Mouse (Mus musculus) MEL (cell line): ENCODE results near the gene Grb2. TPM values are rescaled to one million over a fixed set of nuclear protein-coding genes. Genes with fewer than 3 reads are reported as not detected.
A peak's percentile ranks its signal among the peaks of the same experiment; 100 is the strongest.

Source experiments
- DNase-seq: peaks from one replicate; pipeline ENCODE4 v3.0.0; 2011; ENCODE audit warnings: low read depth, low spot score
- H3K27ac ChIP-seq: 2 replicates; pipeline ENCODE4 v1.5.1; 2012; ENCODE audit warnings: low read depth, mild to moderate bottlenecking, control low read depth, low read length, moderate library complexity; ENCODE audit not compliant: control insufficient read depth
- H3K27me3 ChIP-seq, 2 experiments: fragments of 150-350 bp in 1 of 2; sonication (generic) in 1 of 2; 2 replicates each; pipeline ENCODE4 v1.6.1; 2012; ENCODE audit warnings: low read length in 2 of 2, mild to moderate bottlenecking in 2 of 2, improper control_type of control experiment in 1 of 2, moderate library complexity in 1 of 2; ENCODE audit not compliant: insufficient read depth in 2 of 2, control insufficient read depth in 1 of 2
- H3K36me3 ChIP-seq, 2 experiments: 2 replicates each; pipeline ENCODE4 v1.6.1; 2012 to 2014; ENCODE audit warnings: low read length in 2 of 2, improper control_type of control experiment in 1 of 2, inconsistent platforms in 1 of 2, mild to moderate bottlenecking in 1 of 2; ENCODE audit not compliant: insufficient read depth in 2 of 2, control insufficient read depth in 1 of 2
- H3K4me1 ChIP-seq, 2 experiments: fragments of 150-350 bp in 1 of 2; sonication (generic) in 1 of 2; 2 replicates each; pipeline ENCODE4 v1.6.1; 2012; ENCODE audit warnings: low read length in 2 of 2, improper control_type of control experiment in 1 of 2, mild to moderate bottlenecking in 1 of 2; ENCODE audit not compliant: insufficient read depth in 2 of 2, control insufficient read depth in 1 of 2
- H3K4me3 ChIP-seq, 2 experiments: fragments of 150-350 bp in 1 of 2; sonication (generic) in 1 of 2; 2 replicates each; pipeline ENCODE4 v1.5.1; 2012; ENCODE audit warnings: low read depth in 2 of 2, low read length in 2 of 2, mild to moderate bottlenecking in 2 of 2, moderate library complexity in 2 of 2, control low read depth in 1 of 2, improper control_type of control experiment in 1 of 2; ENCODE audit not compliant: control insufficient read depth in 1 of 2, insufficient read depth in 1 of 2
- H3K79me2 ChIP-seq: 2 replicates; pipeline ENCODE4 v1.6.1; 2012; ENCODE audit warnings: mild to moderate bottlenecking, low read length, moderate library complexity; ENCODE audit not compliant: control insufficient read depth, poor library complexity, insufficient read depth
- H3K9ac ChIP-seq: 2 replicates; pipeline ENCODE4 v1.6.1; 2012; ENCODE audit warnings: low read depth, mild to moderate bottlenecking, control low read depth, low read length, moderate library complexity; ENCODE audit not compliant: control insufficient read depth, poor library complexity, severe bottlenecking
- H3K9me3 ChIP-seq: fragments of 150-350 bp; sonication (generic); replicated peaks from 2 replicates; pipeline ENCODE4 v1.6.1; 2012; ENCODE audit warnings: mild to moderate bottlenecking, low read length, improper control_type of control experiment, moderate library complexity; ENCODE audit not compliant: insufficient read depth
- BHLHE40 ChIP-seq: IDR thresholded peaks from 2 replicates; pipeline ENCODE4 v1.6.1; 2012; ENCODE audit warnings: low read depth, mild to moderate bottlenecking, inconsistent platforms, low read length, improper control_type of control experiment, borderline replicate concordance
- CHD1 ChIP-seq: IDR thresholded peaks from 2 replicates; pipeline ENCODE4 v1.6.1; 2012; ENCODE audit warnings: low read depth, mild to moderate bottlenecking, inconsistent platforms, low read length, improper control_type of control experiment
- CHD2 ChIP-seq: IDR thresholded peaks from 2 replicates; pipeline ENCODE4 v1.6.1; 2011; ENCODE audit warnings: low read length, improper control_type of control experiment
- CTCF ChIP-seq, 3 experiments: IDR thresholded peaks in 2 of 3; conservative IDR thresholded peaks in 1 of 3; 2 replicates each; pipeline ENCODE4 v1.5.1; 2011 to 2012; ENCODE audit warnings: low read length in 3 of 3, low read depth in 2 of 3, mild to moderate bottlenecking in 2 of 3, improper control_type of control experiment in 1 of 3, inconsistent platforms in 1 of 3, mixed read lengths in 1 of 3, moderate library complexity in 1 of 3; ENCODE audit not compliant: control insufficient read depth in 1 of 3, insufficient read depth in 1 of 3, poor library complexity in 1 of 3, severe bottlenecking in 1 of 3
- E2F4 ChIP-seq: IDR thresholded peaks from 2 replicates; pipeline ENCODE4 v1.6.1; 2011; ENCODE audit warnings: low read depth, low read length, improper control_type of control experiment, borderline replicate concordance
- EP300 ChIP-seq, 2 experiments: IDR thresholded peaks; 2 replicates each; pipeline ENCODE4 v1.6.1; 2011; ENCODE audit warnings: improper control_type of control experiment in 2 of 2, low read length in 2 of 2, low read depth in 1 of 2, mild to moderate bottlenecking in 1 of 2
- ETS1 ChIP-seq: IDR thresholded peaks from 2 replicates; pipeline ENCODE4 v1.6.1; 2012; ENCODE audit warnings: low read depth, mild to moderate bottlenecking, inconsistent platforms, low read length, improper control_type of control experiment, moderate library complexity
- GABPA ChIP-seq: IDR thresholded peaks from 2 replicates; pipeline ENCODE4 v1.6.1; 2012; ENCODE audit warnings: low read depth, mild to moderate bottlenecking, inconsistent platforms, low read length, improper control_type of control experiment, moderate library complexity
- GATA1 ChIP-seq: IDR thresholded peaks from 2 replicates; pipeline ENCODE4 v1.6.1; 2011; ENCODE audit warnings: low read depth, low read length, improper control_type of control experiment
- HCFC1 ChIP-seq: IDR thresholded peaks from 2 replicates; pipeline ENCODE4 v1.6.1; 2012; ENCODE audit warnings: low read depth, mild to moderate bottlenecking, inconsistent platforms, low read length, improper control_type of control experiment, moderate library complexity
- KAT2A ChIP-seq: conservative IDR thresholded peaks from 2 replicates; pipeline ENCODE4 v1.6.1; 2012; ENCODE audit warnings: low read depth, low read length, improper control_type of control experiment, inconsistent platforms
- MAX ChIP-seq: IDR thresholded peaks from 2 replicates; pipeline ENCODE4 v1.6.1; 2011; ENCODE audit warnings: low read length, improper control_type of control experiment
- MXI1 ChIP-seq: IDR thresholded peaks from 2 replicates; pipeline ENCODE4 v1.6.1; 2011; ENCODE audit warnings: mild to moderate bottlenecking, low read depth, low read length, improper control_type of control experiment
- NELFE ChIP-seq: IDR thresholded peaks from 2 replicates; pipeline ENCODE4 v1.6.1; 2011; ENCODE audit warnings: low read depth, low read length, improper control_type of control experiment
- POLR2A ChIP-seq, 2 experiments: IDR thresholded peaks; 2 replicates each; pipeline ENCODE4 v1.6.1; 2011 to 2012; ENCODE audit warnings: low read length in 2 of 2, mild to moderate bottlenecking in 2 of 2, control low read depth in 1 of 2, improper control_type of control experiment in 1 of 2, low read depth in 1 of 2, moderate library complexity in 1 of 2; ENCODE audit not compliant: control insufficient read depth in 1 of 2, insufficient read depth in 1 of 2, poor library complexity in 1 of 2
- POLR2AphosphoS2 ChIP-seq: IDR thresholded peaks from 2 replicates; pipeline ENCODE4 v1.6.1; 2011; ENCODE audit warnings: low read length, improper control_type of control experiment
- RAD21 ChIP-seq: IDR thresholded peaks from 2 replicates; pipeline ENCODE4 v1.6.1; 2011; ENCODE audit warnings: mild to moderate bottlenecking, low read depth, low read length, improper control_type of control experiment
- RCOR1 ChIP-seq: IDR thresholded peaks from 2 replicates; pipeline ENCODE4 v1.6.1; 2012; ENCODE audit warnings: low read depth, mild to moderate bottlenecking, inconsistent platforms, low read length, improper control_type of control experiment
- SMC3 ChIP-seq: IDR thresholded peaks from 2 replicates; pipeline ENCODE4 v1.6.1; 2011; ENCODE audit warnings: low read depth, low read length, improper control_type of control experiment
- TAL1 ChIP-seq: IDR thresholded peaks from 2 replicates; pipeline ENCODE4 v1.6.1; 2012; ENCODE audit warnings: mild to moderate bottlenecking, inconsistent platforms, low read length, moderate library complexity, mixed read lengths
- TBP ChIP-seq: IDR thresholded peaks from 2 replicates; pipeline ENCODE4 v1.8.0; 2011; ENCODE audit warnings: low read depth, low read length, improper control_type of control experiment
- USF1 ChIP-seq: IDR thresholded peaks from 2 replicates; pipeline ENCODE4 v1.6.1; 2014; ENCODE audit warnings: low read depth, mild to moderate bottlenecking, inconsistent platforms, low read length, improper control_type of control experiment, moderate library complexity
- USF2 ChIP-seq, 2 experiments: IDR thresholded peaks; 2 replicates each; pipeline ENCODE4 v1.6.1; 2011 to 2012; ENCODE audit warnings: improper control_type of control experiment in 2 of 2, low read length in 2 of 2, borderline replicate concordance in 1 of 2, inconsistent platforms in 1 of 2, low read depth in 1 of 2, mild to moderate bottlenecking in 1 of 2; ENCODE audit not compliant: insufficient read depth in 1 of 2
- ZKSCAN1 ChIP-seq: IDR thresholded peaks from 2 replicates; pipeline ENCODE4 v1.6.1; 2012; ENCODE audit warnings: low read depth, mild to moderate bottlenecking, inconsistent platforms, low read length, improper control_type of control experiment, moderate library complexity
- ZMIZ1 ChIP-seq: IDR thresholded peaks from 2 replicates; pipeline ENCODE4 v1.6.1; 2012; ENCODE audit warnings: low read depth, mild to moderate bottlenecking, inconsistent platforms, low read length, improper control_type of control experiment, moderate library complexity
- ZNF384 ChIP-seq: IDR thresholded peaks from 2 replicates; pipeline ENCODE4 v1.6.1; 2012; ENCODE audit warnings: low read depth, mild to moderate bottlenecking, inconsistent platforms, low read length, improper control_type of control experiment
- polyA plus RNA-seq, 2 experiments: library from polyadenylated mRNA; stranded (reverse) in 1 of 2; unstranded in 1 of 2; fragments of >175 nt in 1 of 2; fragments of >200 nt in 1 of 2; gene quantifications; 2 replicates each; pipeline versions ENCODE4 v1.2.1 to v1.2.4; 2012; ENCODE audit warnings: low replicate concordance in 2 of 2, low read depth in 1 of 2; ENCODE audit not compliant: insufficient read length in 2 of 2, insufficient read depth in 1 of 2, missing spikeins in 1 of 2
- total RNA-seq: library from RNA; depleted of rRNA; stranded (reverse); fragments of 300-350 nt; gene quantifications from 2 replicates; pipeline ENCODE4 v1.2.3, GENCODE M21; 2012

Grb2 gene
- total and polyA plus RNA-seq, 3 experiments: 75.3 to 261 TPM; not detected in 1

GRCm38 (mm10) chr11:115717660-115718390, 9.4 kb upstream of the Grb2 start (continued):
- TF ChIP-seq RCOR1 (peak; percentile 98), HCFC1 (peak; percentile 72), TAL1 (peak; percentile 93), BHLHE40 (peak; percentile 69), TBP (peak; percentile 79), USF2 (IDR thresholded peaks at IDR 0.05; ENCODE audit: borderline replicate concordance in 1 of 2, insufficient read depth in 1 of 2, low read depth in 1 of 2, low read length in 2 of 2) (no peak), E2F4 (no peak), RAD21 (peak; percentile 70), CHD1 (peak; percentile 93), NELFE (peak; percentile 71), USF1 (peak; percentile 48; the same call in 1 of the 2 replicates), MXI1 (peak; percentile 83), POLR2AphosphoS2 (no peak), ZMIZ1 (peak; percentile 90), GABPA (no peak), CHD2 (peak; percentile 47; the same call in 1 of the 2 replicates)

DNA sequence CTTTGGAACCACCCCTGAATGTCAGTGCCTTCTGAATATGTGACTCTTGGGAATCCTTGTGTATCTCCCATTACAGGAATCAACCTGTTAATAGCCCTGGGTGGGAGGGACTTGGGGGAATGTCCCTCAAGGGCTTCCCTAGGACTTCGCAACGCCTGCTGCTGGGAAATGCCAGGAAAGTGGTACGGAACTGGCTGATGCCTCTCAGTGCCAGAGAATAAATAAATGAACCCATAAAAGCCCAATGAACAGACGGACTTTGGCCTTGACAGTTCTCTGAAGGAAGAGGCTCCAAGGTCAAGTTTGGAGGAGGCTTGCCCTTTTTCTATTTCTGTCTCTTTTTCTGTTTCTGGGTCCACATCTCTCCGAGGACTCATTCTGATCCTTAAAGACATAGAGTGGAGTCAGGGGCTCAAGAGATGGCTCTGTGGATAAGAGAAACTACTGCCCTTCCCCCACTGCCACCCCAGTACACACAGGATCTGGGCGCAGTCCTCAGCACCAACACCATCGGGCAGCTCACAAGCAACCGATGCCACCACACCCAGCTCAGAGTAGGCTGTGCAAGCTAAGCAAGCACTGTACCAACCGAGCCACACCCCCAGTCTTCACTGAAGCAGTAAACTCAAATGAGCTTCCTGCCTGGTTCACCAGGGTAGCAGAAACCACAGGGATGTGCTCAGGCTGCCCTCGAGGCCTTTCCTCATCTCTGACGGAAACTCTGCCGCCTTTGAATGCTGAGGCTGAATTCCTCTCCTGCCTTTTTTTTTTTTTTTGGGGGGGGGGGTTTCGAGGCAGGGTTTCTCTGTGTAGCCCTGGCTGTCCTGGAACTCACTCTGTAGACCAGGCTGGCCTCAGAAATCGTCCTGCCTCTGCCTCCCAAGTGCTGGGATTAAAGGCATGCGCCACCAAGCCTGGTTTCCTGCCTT, 8.3 kb upstream of the Grb2 start:
- peak overlapping the region; percentile 98 for H3K27ac ChIP-seq

More for the DNA sequence above, 8.3 kb upstream of the Grb2 start:
- no peaks in the 10 kb centered on the region for H3K27me3 ChIP-seq
- H3K9me3 ChIP-seq: no peaks in the 10 kb centered on the region
- peaks cover 2% of the 10 kb centered on the region for H3K79me2 ChIP-seq
- peak; percentile 88 for DNase-seq
- TF ChIP-seq ZNF384 (peak; percentile 66), EP300 (IDR thresholded peaks at IDR 0.05; ENCODE audit: low read depth in 1 of 2, low read length in 2 of 2) (peak; percentile 39 to 51; a peak in 3 of 4 replicates), KAT2A (no peak), MAX (peak; percentile 59; the same call in 1 of the 2 replicates), SMC3 (peak; percentile 1; the same call in 1 of the 2 replicates), CTCF (IDR thresholded peaks at IDR 0.05 in 2 of 3, conservative IDR thresholded peaks at IDR 0.05 in 1 of 3; ENCODE audit: control insufficient read depth in 1 of 3, insufficient read depth in 1 of 3, low read depth in 2 of 3, low read length in 3 of 3, poor library complexity in 1 of 3, severe bottlenecking in 1 of 3) (no peak), MXI1 (no peak; the same call in 1 of the 2 replicates), POLR2A (IDR thresholded peaks at IDR 0.05; ENCODE audit: control insufficient read depth in 1 of 2, insufficient read depth in 1 of 2, low read depth in 1 of 2, low read length in 2 of 2, poor library complexity in 1 of 2) (peak in 1 of 2 experiments; percentile 40; a peak in 2 of 4 replicates), TBP (0 out of 2 replicates have a peak, but pooled peaks have one; percentile 65), ZKSCAN1 (no peak), CHD1 (no peak; the same call in 1 of the 2 replicates), USF2 (IDR thresholded peaks at IDR 0.05; ENCODE audit: borderline replicate concordance in 1 of 2, insufficient read depth in 1 of 2, low read depth in 1 of 2, low read length in 2 of 2) (no peak), GATA1 (0 out of 2 replicates have a peak, but pooled peaks have one; percentile 19), RCOR1 (0 out of 2 replicates have a peak, but pooled peaks have one; percentile 23), RAD21 (no peak; the same call in 1 of the 2 replicates), ETS1 (peak; percentile 41; the same call in 1 of the 2 replicates), BHLHE40 (0 out of 2 replicates have a peak, but pooled peaks have one; percentile 28), CHD2 (0 out of 2 replicates have a peak, but pooled peaks have one; percentile 21)
- H3K4me1 ChIP-seq: peaks cover 12 to 45% of the 10 kb centered on the region in 2 experiments
- H3K4me3 ChIP-seq: no peak overlapping the region
- peak overlapping the region; percentile 62 for H3K9ac ChIP-seq
- peaks cover 0 to 43% of the 10 kb centered on the region in 2 experiments; a peak in 2 of 4 replicates for H3K36me3 ChIP-seq
